Mouse (Mus musculus) erythroblast, adult 5-6 weeks (primary cell): ENCODE results near the gene Pkp3. TPM values are rescaled to one million over a fixed set of nuclear protein-coding genes. Genes with fewer than 3 reads are reported as not detected.

Source experiments
- ATAC-seq: replicated peaks from 2 replicates; pipeline ENCODE4 v1.8.0; 2016; ENCODE audit warnings: moderate number of reproducible peaks, mild to moderate bottlenecking, moderate TSS enrichment, inconsistent platforms; ENCODE audit not compliant: poor library complexity, low FRiP score, severe bottlenecking
- total RNA-seq, 2 experiments: library from RNA; stranded (forward) in 1 of 2; stranded (reverse) in 1 of 2; fragments of 150-400 nt in 1 of 2; fragments of 200-764, 138-1000 nt in 1 of 2; gene quantifications; 2 replicates each; pipeline versions ENCODE4 v1.2.3 to v1.2.4; 2015 to 2017; ENCODE audit warnings: low replicate concordance in 2 of 2

The Pkp3 gene
- total RNA-seq, 2 experiments from 2014 or later: not detected

GRCm38 (mm10) chr7:141090228-141090627 is 12.2 kb downstream of the Pkp3 start:
- no peak for ATAC-seq

GRCm38 (mm10) chr7:141092051-141092735 is 14.2 kb downstream of the Pkp3 start:
- peak; percentile 95 for ATAC-seq

DNA sequence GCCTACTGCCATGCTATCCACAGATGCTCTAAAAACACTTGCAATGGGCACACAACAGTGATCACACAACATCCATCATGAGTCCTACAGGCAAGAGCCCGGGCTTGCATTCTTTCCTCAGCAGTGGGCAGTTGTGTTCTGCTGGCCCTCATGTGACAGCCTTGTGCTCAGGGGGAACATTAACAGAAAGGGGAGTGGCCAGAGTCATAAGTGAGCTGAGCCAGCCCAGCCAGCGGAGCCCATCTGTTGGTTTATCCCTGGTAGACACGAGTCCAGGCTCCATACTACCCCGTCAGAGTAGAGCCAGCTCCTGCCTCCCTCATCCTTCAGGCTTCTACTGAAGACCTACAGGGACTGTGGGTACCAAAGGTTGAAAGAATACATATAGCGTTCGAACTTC is 15.9 kb downstream of the Pkp3 start:
- no peak for ATAC-seq

GRCm38 (mm10) chr7:141094487-141095205 is 16.6 kb downstream of the Pkp3 start:
- ATAC-seq: no peak

DNA sequence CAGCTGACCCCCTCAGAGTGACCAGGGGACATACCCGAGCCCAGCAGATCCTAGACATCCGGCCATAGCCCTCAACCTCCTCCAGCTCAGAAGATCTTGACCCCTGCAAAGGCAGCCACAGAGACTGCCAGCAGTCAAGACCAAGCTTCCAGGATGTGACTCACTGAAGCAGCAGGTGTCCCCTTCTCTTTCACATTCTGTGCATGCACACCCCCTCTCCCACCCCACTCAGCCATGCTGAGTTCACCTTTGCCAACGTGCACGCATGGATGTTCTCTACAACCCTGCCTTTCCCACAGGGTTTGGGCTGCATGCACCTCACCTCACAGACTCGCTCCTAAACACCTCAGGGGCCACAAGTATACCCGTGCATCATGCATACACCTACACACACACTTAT is 18.0 kb downstream of the Pkp3 start:
- no peak for ATAC-seq

DNA sequence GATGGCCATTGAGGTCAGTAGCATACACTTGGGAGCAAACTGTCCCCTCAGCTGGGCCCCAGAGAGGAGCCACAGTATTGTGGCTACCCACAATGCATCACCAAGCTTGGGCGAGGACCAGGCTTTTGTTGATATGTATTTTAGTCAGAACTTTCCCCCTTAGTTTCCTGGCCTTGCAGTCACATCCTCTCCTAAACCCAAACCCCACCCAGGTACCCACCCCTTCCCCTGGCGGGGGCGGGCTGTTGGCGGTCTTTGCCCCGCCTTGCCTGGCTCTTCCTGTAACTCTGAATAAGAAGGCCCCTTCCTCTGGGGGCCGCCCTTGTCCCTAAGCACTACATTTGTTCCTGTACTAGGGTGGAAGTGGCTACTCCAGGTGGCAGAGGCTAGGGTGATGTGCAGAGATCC is 18.6 kb downstream of the Pkp3 start:
- no peak for ATAC-seq

DNA sequence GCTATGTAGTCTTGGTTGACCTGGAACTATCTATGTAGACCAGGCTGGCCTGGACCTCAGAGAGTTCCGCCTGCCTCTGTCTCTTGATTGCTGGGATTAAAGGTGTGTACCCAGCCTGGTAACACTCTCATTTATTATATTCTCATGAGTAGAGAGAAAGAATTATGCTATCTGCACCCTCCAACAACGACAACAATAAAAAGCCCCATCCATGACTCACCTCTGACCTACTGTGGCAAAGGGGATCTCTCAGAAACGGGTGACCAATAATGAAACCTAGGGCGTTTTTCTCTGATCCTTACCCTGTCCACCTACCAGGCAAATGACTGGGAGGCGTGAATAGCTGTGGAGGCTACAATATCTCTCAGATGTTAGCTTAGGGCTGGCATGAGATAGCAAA is 19.2 kb downstream of the Pkp3 start:
- no peak for ATAC-seq

DNA sequence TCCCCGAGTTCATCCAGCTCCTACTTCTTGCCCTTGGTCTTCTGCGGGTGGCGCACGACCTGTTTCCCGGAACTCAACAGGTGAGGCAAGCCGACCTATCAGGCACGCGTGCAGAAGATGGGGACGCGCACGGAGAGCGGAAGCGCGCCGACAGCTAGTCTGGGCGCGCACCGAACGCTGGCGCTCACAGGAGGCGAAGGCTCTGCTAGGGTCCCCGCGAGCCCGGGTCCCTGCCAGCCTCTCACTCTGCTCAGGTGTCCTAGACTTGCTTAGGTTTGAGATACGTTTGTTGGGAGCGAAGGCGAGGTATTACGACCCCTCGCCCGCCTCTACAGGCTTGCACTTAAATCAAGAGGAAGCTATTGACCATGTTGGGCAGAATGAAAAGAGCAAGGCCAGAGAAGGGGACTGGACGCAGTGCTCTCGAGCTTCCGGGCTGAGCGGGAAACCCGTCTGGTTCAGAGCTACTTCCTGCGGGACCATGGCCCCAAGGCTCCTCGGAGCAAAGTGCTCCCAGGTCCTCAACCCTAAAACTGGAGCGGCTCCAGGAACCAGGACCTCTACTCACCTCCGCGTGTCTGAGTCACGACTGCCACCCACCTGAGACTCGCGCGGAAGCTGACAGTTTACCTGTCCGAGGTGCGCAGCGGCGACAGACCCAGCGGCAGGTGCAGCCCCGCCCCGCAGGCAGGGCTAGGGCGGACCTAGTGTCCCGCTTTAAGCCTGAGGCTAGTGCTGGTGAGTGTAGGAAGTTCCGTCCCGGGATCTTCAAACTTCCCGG is 22.1 kb downstream of the Pkp3 start, which contains the start of gene Sigirr:
Gene Sigirr, minus strand, starts transcription at position 662 of the 781 bp plus-strand sequence.
- ATAC-seq: no peak

DNA sequence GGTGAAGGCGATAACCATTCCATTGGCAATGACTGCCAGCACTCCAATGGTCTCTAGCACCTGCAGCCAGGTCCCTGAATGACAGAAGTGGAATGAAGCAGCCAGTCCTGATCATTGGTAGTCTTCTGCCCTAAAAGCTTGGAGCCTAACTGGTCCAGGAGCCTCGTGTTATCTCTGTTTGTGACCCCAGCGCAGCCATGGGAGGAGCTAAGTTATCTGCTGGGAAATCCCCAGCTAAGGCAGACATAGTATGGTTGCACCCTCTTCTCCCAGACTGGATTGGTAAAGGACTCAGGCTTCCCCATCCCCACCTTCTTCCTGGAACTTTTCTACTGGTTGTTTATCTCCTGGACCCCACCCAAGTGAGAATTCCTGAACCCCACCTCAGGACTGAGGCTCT is 25.1 kb downstream of the Pkp3 start:
- ATAC-seq: peak; percentile 52

DNA sequence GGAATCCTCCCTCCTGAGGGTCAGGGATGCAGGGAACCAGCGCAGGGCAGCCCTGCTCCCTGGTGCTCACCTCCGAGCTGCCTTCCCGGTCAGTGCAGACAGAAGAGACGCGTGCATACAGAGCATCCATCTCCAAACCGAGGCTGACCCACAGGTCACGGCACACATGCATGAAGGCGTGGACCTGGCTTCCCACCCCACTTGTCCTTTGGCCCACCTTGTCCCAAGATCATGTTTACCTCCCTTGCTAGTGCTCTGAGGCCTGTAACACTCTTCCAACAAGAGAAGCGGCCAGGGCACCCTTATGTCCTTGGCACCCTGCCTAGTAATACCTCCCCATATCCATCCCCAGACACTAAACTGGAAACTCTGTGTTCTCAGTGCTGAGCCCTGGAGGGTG is 37.9 kb downstream of the Pkp3 start:
- ATAC-seq: 0 out of 2 replicates have a peak, but pooled peaks have one; percentile 16

DNA sequence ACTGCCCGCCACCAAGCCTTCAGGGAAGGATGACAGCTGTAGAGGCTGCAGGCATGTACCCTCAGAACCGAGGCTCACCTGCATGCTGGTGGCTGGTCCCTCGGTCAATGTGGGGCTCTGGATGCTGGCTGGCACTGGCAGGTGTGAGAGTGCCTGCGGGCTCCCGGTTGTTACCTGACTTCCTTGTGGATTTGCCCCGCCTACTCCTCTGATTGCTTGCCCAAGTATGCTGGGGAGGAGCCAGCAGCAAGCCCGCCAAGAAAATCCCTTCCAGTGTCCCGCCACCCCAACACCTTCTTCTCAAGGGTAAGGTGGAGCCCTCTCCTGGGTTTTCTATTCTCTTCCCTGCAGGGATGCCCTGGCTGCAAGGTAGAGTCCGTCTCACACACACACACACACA is 39.6 kb downstream of the Pkp3 start, which contains the start of gene Ano9:
Gene Ano9, minus strand, starts transcription at position 171 of the 400 bp plus-strand sequence.
- ATAC-seq: no peak

DNA sequence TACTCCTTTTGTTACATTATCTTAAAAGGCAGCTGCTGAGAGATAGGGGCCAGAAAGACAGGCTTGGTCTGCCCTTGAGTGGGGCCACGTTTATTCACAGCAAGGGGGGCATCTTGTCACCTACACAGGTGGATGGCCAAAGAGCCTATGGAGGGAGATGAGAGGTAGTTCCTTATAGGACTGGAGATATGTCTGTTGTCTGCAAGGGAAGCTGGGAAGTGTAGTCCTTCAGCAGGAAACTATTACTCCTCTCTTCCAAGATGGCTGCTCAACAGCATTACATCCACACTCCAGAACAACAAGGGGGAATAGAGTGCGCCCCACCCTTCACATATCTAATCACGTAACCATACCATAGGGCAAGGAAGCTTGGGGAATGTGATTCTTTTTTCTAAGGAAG is 41.5 kb downstream of the Pkp3 start:
- no peak for ATAC-seq

DNA sequence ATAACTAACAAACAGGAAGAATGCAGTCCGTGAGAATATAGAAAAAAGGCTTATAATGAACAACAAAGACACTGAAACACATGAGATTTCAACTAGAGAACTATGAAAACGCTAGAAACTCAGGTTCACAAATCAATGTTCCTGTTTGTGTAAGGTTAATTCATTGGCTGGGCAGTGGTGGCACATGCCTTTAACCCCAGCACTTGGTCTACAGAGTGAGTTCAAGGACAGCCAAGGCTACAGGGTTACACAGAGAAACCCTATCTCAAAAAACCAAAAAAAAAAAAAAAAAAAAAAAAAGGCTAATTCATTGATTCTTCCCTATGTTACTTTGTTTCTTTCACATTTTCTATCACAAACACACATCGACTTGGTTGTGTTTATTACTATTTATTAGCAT is 42.6 kb downstream of the Pkp3 start:
- ATAC-seq: no peak

DNA sequence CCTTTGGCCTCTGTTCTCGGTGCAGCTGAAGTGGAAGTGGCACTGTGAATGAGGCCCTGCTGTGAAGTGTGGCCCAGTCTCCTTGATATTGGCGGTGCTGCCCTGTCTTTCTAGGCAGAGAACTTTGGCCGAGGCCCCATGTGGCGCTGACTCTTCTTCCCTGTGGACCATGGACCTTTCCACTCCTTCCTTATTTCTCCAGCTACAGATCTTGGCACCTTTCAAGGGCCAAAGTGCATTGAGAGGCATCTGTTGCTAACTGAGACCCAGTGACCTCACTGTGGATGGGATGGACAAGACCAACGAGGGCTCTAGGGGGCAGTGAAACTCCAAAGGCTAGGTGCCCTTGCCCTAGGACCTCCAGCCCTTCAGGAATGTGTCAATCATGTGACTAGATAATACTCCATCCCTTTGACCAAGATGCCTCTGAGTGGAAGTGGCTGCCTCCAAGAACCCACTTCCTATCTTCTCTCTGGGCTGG is 43.1 kb downstream of the Pkp3 start:
- ATAC-seq: no peak

DNA sequence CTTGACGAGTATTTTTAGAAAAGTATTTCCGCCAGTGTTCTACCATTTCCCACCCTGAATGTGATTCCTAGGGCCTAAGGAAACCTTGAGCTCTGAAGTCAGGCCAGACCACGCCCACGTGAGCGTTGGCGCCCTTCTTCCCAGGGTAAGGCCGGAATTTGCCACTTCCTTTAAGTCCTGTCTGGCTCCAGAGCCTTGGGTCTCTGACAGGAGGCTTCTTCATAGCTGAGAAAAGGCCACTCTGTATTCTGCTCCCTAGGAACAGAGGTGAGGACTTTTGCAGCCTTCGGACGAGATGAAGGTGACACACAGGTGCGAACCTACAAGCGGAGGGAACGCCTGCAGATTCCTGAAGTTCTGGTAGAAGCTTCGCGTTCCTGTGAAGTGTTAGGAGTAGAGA is 44.2 kb downstream of the Pkp3 start, which contains the start of gene Ptdss2:
Gene Ptdss2, plus strand, starts transcription at position 138 of the 400 bp plus-strand sequence.
- no peak for ATAC-seq

DNA sequence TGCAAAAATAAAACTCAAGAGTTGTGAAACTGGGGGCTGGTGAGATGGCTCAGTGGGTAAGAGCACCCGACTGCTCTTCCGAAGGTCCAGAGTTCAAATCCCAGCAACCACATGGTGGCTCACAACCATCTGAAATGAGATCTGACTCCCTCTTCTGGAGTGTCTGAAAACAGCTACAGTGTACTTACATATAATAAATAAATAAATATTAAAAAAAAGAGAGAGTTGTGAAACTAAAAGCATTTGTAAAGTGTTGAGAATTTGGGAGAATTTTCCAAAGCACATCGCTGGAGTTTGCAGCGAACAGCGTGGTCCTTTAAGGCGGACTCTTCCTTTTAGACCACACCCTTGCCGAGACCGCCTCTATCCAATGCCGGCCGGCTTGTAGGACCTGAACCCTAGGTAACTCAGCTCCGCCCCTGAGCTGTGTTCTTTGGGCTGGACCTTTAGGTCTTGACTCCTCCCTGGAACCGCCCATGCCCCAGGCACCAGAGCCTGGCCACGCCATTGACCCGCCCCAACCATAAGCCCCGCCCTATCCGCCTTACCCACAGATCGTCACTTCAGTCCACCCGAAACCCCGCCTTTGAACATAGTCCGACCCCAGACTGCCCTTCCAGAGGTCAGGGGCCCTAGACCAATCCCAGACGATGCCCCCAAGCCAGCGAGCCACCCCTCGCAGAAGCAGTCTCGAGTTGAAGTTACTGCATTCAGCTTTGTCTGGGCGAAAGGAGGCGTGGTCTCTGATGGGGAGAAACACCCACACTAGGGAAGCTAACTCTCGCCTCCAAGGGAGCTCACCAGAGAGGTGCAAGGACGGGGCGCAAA is 44.9 kb downstream of the Pkp3 start:
- ATAC-seq: peak; percentile 92

GRCm38 (mm10) chr7:141123517-141123856 is 45.5 kb downstream of the Pkp3 start:
- ATAC-seq: no peak; the same call in 1 of the 2 replicates

DNA sequence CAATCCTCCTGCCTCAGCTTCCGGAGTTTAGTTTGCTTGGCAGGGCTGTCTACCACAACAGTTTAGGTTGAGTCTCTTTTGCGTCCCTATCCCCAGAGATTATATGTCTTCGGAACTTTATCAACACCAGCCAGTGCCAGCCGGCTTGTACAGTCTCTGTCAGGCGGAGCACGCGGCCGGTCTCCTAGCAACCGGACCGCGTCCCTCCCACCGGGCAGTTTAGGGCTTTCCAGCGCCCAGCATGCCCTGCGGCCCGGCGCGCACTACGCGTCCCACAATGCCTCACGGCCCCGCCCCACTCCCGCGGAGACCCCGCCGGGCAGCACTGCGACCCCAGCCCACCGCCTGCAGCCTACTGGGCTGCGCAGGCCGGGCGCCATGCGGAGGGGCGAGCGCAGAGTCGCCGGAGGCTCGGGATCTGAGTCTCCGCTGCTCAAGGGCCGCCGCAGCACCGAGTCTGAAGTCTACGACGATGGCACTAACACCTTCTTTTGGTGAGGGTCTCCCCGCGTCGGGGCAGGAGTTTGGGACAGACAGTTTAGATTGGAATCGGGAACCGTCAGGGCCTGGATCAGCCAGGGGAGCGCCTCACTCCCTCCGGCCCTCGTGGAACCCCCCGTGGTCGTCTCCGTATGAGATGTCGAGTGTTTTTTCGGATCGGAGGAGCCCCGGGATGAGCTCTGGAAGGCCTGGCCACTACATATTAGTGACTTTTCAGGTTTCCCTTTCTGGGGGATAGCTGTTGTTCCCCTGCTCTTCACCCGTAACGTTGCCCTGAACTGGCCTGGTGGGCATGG is 53.2 kb downstream of the Pkp3 start:
- peak; percentile 75 for ATAC-seq
